Mouse (Mus musculus): Measurements from ENCODE around the gene Aaas. TPM values are rescaled to one million over a fixed set of nuclear protein-coding genes. Genes with fewer than 3 reads are reported as not detected.

Aaas gene
- 27.6 and 30.6 TPM in 2 replicates for polyA plus RNA-seq (2014; fragmentation: Nextera tagmentation; extraction: Ambion mirVana)

DNA sequence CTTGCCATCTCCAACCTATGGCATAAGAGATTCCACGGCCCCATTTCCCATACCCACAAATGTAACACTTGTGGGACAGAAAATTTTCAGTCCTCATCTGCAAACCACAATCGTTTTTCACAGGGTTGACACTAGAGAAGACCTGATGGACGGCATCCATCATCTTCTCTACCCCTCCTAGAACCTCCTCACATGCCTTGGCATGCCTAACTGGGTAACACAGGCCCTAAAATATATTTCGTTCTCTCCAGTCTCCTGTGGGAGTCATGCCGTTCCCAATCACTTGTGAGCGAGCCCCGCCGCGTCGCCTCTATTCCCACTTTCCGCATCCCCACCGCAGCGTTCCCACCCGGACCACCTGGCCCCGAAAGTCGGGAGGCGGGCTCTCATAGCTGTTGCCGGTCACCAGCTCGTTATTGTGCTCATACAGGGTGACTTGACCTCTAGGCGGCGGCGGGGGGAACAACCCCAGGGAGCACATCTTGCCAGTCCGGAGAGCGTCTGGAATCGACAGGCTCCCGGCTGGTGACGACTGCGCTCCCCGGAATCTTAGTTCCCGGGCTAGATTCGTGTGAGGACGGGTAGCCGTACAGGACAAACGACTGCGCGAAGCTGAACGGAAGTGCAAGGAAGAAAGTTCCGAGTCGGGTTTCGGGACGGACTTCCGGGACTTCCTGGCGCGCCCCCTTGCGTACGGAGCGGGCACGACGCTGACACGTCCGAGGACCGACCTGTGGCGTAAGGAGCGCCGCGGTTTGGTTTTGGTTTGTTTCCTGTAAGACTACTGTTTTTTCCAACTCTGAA, at the start of gene Aaas:
Gene Aaas (minus strand): TSS at position 634 of the 804 bp plus-strand sequence.
- DNase-seq, result peak; percentile 97
- Histone ChIP-seq H3K27ac (replicated peaks; ENCODE audit: low read depth, low read length) (peak within 1 kb of the TSS; percentile 34; the same call in 1 of the 2 replicates), H3K4me3 (replicated peaks; ENCODE audit: low read depth, low read length) (peak within 1 kb of the TSS; percentile 62), H3K9me3 (ENCODE audit: control insufficient read depth, low read length) (no peaks in the 10 kb centered on the region), H3K36me3 (ENCODE audit: control insufficient read depth, insufficient read depth, low read length) (0 out of 2 replicates have a peak, but pooled peaks cover 9% of the 10 kb centered on the region), H3K4me2 (ENCODE audit: low read length) (peak within 1 kb of the TSS; percentile 94), H3K4me1 (ENCODE audit: control insufficient read depth, insufficient read depth, low read length) (peaks cover 11% of the 10 kb centered on the region), H3K9ac (replicated peaks; ENCODE audit: low read length) (peak within 1 kb of the TSS; percentile 73), H3K27me3 (ENCODE audit: control insufficient read depth, insufficient read depth, low read length) (no peaks in the 10 kb centered on the region)
- peak; percentile 90 for ATAC-seq (ENCODE audit: low FRiP score, low TSS enrichment)
- WGBS, result under 1% methylated on average over 56 of the region's 56 CpGs

DNA sequence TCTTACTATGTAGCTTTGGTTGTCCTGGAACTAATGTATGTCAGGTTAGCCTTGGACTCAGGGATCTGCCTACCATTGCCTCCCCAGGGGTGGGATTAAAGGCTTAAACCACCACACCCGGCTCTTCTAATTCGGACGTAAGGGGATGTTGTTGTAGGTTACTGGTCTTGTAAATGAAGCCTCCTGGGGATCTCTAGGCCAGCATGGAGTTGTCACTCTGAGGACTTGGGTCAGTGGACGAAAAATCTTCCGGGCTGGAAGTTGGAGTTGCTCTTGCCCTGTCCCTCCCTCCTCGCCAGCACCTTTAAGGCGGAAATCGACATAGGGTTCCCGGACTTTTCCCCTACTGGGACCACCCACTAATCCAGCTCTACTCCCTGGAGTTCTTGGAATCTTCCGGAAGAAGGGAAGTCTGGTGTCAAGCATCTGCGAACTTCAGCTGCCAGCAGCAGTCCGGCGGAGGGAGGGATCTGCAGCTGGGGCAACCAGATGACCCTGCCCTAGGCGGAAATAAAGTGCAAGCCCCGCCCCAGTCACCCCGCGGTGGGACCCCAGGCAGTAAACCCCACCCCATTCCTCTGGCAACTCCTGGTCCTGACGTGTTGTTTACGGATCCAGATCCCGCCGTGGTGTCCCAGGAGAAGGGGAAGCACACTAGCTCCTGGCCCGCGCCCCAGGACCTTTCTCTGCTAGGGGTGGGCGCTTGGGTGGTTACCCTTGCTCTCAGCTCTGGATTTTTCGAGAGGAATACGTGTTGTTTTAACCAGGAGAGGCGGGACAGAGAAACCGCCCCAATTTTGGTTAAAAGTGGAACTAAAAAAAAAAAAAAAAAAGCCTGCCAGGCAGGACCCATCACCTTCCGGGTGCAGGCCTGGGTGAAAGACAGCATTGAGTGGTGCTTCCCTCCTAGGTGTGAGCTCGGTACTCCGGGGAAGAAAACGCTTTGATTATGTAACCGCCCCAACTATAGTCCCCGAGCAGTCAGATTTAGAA, 49.0 kb upstream of the Aaas start:
- H3K9me3 ChIP-seq (ENCODE audit: control insufficient read depth, low read length), result no peaks in the 10 kb centered on the region
- WGBS, result 5% methylated on average over 34 of the region's 34 CpGs
- DNase-seq (peak; percentile 57), ATAC-seq (ENCODE audit: low FRiP score, low TSS enrichment) (peak; percentile 17; the same call in 1 of the 2 replicates)
- no peaks in the 10 kb centered on the region for H3K36me3 ChIP-seq (ENCODE audit: control insufficient read depth, insufficient read depth, low read length)
- H3K4me3 ChIP-seq (replicated peaks; ENCODE audit: low read depth, low read length), result peak overlapping the region; percentile 34
- peak overlapping the region; percentile 51; the same call in 1 of the 2 replicates for H3K9ac ChIP-seq (replicated peaks; ENCODE audit: low read length)
- H3K4me2 ChIP-seq (ENCODE audit: low read length), result peak overlapping the region; percentile 60
- H3K27me3 ChIP-seq (ENCODE audit: control insufficient read depth, insufficient read depth, low read length), result no peaks in the 10 kb centered on the region
- peak overlapping the region; percentile 37; the same call in 1 of the 2 replicates for H3K27ac ChIP-seq (replicated peaks; ENCODE audit: low read depth, low read length)
- H3K4me1 ChIP-seq (ENCODE audit: control insufficient read depth, insufficient read depth, low read length), result peaks cover 12% of the 10 kb centered on the region

DNA sequence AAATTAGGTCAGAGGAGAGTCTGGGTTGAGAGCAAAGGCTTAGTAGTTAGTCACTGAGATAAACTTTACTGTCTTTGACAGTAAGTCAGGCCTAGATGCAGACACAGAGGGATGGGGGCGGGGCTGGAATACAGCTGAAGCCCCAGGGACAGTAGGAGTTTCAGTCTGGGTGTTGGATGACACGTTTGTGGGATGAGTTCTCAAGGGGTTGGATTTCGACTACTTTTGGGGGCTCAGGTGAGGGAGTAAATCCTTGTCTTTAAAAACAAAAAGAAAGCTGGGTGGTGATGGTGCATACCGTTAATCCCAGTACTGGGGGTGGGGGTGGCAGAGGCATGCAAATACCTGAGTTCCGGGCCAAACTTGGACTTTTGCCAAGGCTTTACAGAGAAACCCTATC, 48.1 kb upstream of the Aaas start:
- no peaks in the 10 kb centered on the region for H3K36me3 ChIP-seq (ENCODE audit: control insufficient read depth, insufficient read depth, low read length)
- no peak overlapping the region for H3K27ac ChIP-seq (replicated peaks; ENCODE audit: low read depth, low read length)
- 22% methylated on average over 5 of the region's 5 CpGs for WGBS
- peaks cover 12% of the 10 kb centered on the region for H3K4me1 ChIP-seq (ENCODE audit: control insufficient read depth, insufficient read depth, low read length)
- no peak overlapping the region for H3K9ac ChIP-seq (replicated peaks; ENCODE audit: low read length)
- no peak overlapping the region for H3K4me3 ChIP-seq (replicated peaks; ENCODE audit: low read depth, low read length)
- H3K9me3 ChIP-seq (ENCODE audit: control insufficient read depth, low read length), result no peaks in the 10 kb centered on the region
- DNase-seq (no peak), ATAC-seq (ENCODE audit: low FRiP score, low TSS enrichment) (no peak)
- H3K4me2 ChIP-seq (ENCODE audit: low read length), result no peak overlapping the region
- H3K27me3 ChIP-seq (ENCODE audit: control insufficient read depth, insufficient read depth, low read length), result no peaks in the 10 kb centered on the region

DNA sequence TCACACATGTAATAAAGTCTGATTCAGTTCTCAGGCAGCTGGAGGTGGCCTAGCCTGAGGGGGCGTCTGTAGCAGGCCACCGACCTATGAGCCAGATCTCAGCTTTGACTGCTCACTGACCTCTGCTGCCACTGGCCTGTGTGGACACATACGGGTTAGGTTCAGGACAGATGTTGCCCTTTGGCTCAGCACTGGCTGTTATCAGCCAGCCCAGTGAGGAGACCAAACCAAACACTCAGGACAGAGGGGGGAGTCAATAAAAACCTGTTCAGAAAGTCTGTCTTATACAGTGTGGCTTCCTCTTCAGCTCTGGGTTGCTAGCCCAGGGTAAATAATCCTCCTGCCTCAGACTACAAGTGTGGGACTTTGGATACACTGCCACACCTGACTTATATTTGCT, 44.5 kb upstream of the Aaas start:
- 10% methylated on average over 3 of the region's 3 CpGs for WGBS
- no peak overlapping the region for H3K27ac ChIP-seq (replicated peaks; ENCODE audit: low read depth, low read length)
- H3K27me3 ChIP-seq (ENCODE audit: control insufficient read depth, insufficient read depth, low read length), result no peaks in the 10 kb centered on the region
- H3K9ac ChIP-seq (replicated peaks; ENCODE audit: low read length), result no peak overlapping the region
- H3K4me2 ChIP-seq (ENCODE audit: low read length), result no peak overlapping the region
- ATAC-seq (ENCODE audit: low FRiP score, low TSS enrichment), result no peak
- DNase-seq, result no peak
- H3K9me3 ChIP-seq (ENCODE audit: control insufficient read depth, low read length), result no peaks in the 10 kb centered on the region
- no peaks in the 10 kb centered on the region for H3K36me3 ChIP-seq (ENCODE audit: control insufficient read depth, insufficient read depth, low read length)
- no peak overlapping the region for H3K4me3 ChIP-seq (replicated peaks; ENCODE audit: low read depth, low read length)
- peaks cover 12% of the 10 kb centered on the region for H3K4me1 ChIP-seq (ENCODE audit: control insufficient read depth, insufficient read depth, low read length)

DNA sequence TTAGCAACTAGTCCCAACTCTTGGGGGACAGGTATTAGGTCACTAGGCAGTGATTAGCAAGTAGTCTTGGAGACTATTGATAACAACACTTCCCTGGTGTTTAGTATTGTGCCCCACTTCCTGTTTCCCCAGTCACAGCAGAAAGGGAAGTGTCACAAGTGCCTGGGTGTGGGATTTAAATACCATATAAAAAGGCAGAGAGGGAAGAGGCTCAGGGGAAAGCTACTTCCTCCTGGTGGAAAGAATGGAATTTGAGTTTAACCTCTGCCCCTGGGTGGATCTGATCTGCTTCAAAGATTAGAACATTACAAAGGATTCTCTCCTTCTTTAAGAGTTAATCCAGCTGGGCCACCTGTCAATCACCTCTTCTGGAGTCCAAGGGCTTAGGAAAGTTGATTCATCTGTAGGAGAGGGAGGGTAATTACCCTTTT, 43.0 kb upstream of the Aaas start:
- Histone ChIP-seq H3K4me3 (replicated peaks; ENCODE audit: low read depth, low read length) (no peak overlapping the region), H3K4me1 (ENCODE audit: control insufficient read depth, insufficient read depth, low read length) (no peaks in the 10 kb centered on the region), H3K27ac (replicated peaks; ENCODE audit: low read depth, low read length) (no peak overlapping the region), H3K36me3 (ENCODE audit: control insufficient read depth, insufficient read depth, low read length) (no peaks in the 10 kb centered on the region), H3K4me2 (ENCODE audit: low read length) (no peak overlapping the region), H3K27me3 (ENCODE audit: control insufficient read depth, insufficient read depth, low read length) (no peaks in the 10 kb centered on the region), H3K9ac (replicated peaks; ENCODE audit: low read length) (no peak overlapping the region), H3K9me3 (ENCODE audit: control insufficient read depth, low read length) (no peaks in the 10 kb centered on the region)
- DNase-seq (no peak), ATAC-seq (ENCODE audit: low FRiP score, low TSS enrichment) (no peak)

DNA sequence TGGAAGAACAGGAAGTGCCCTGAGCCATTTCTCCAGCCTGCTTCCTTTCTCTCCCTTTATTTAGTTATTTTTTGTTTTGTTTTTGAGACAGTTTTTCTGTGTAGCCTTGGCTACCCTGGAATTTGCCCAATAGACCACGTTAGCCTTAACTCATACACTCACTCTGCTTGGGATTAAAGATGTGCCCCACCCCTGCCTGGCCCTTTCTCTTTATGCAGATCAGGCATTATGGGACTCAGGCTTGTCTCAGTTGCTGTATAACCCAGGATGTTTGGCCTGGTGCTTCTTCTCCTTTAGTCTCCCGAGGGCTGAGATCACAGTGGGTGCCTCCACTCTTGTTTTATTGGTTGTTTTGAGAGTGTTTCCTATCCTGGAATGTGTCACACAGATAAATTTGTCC, 41.9 kb upstream of the Aaas start:
- no peak for DNase-seq
- Histone ChIP-seq H3K4me1 (ENCODE audit: control insufficient read depth, insufficient read depth, low read length) (no peaks in the 10 kb centered on the region), H3K27ac (replicated peaks; ENCODE audit: low read depth, low read length) (no peak overlapping the region), H3K9ac (replicated peaks; ENCODE audit: low read length) (no peak overlapping the region), H3K4me2 (ENCODE audit: low read length) (no peak overlapping the region), H3K9me3 (ENCODE audit: control insufficient read depth, low read length) (no peaks in the 10 kb centered on the region), H3K36me3 (ENCODE audit: control insufficient read depth, insufficient read depth, low read length) (no peaks in the 10 kb centered on the region), H3K4me3 (replicated peaks; ENCODE audit: low read depth, low read length) (no peak overlapping the region), H3K27me3 (ENCODE audit: control insufficient read depth, insufficient read depth, low read length) (no peaks in the 10 kb centered on the region)
- 14% methylated on average over 2 of the region's 2 CpGs for WGBS
- ATAC-seq (ENCODE audit: low FRiP score, low TSS enrichment), result no peak

DNA sequence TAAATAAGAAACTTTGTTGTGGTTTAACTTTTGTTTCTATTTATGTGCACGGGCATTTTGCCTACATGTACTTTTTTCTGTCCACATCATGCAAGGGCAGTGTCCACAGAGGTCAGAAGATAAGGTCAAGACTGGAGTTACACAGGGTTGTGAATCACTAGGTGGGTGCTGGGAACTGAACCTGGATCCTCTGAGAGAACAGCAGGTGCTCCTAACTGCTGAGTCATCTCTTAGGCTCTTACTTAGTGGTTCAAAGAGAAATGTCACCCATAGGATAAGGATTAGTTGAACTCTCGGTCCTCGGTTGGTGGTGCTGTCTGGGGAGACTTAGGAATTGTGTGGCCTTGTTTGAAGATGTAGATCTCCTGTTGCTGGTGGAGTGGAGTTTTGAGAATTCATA, 38.4 kb upstream of the Aaas start:
- Histone ChIP-seq H3K27me3 (ENCODE audit: control insufficient read depth, insufficient read depth, low read length) (no peaks in the 10 kb centered on the region), H3K36me3 (ENCODE audit: control insufficient read depth, insufficient read depth, low read length) (no peaks in the 10 kb centered on the region), H3K4me3 (replicated peaks; ENCODE audit: low read depth, low read length) (no peak overlapping the region), H3K9ac (replicated peaks; ENCODE audit: low read length) (no peak overlapping the region), H3K27ac (replicated peaks; ENCODE audit: low read depth, low read length) (no peak overlapping the region), H3K4me1 (ENCODE audit: control insufficient read depth, insufficient read depth, low read length) (no peaks in the 10 kb centered on the region), H3K9me3 (ENCODE audit: control insufficient read depth, low read length) (no peaks in the 10 kb centered on the region), H3K4me2 (ENCODE audit: low read length) (no peak overlapping the region)
- no peak for ATAC-seq (ENCODE audit: low FRiP score, low TSS enrichment)
- 87% methylated on average over 3 of the region's 3 CpGs for WGBS
- DNase-seq, result no peak

DNA sequence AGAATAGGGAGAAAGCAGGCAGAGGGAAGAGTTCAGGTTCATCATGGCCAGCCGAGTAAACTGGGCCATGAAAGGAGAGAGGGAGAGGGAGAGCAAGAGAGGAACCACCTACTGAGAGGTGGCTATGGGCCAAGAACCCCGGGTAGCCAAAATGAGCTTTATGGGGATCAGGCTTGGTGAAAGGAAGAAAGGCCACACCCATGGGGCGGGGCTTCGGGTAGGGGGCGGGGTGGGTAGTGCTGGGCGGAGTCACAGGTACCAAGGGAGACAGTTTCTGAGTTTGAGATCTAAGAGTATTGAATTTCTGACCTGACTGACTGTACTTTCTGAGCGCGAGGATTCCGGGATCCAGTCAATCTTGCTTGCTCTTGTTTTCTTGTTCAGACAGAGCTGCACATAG, 36.1 kb upstream of the Aaas start:
- Histone ChIP-seq H3K4me2 (ENCODE audit: low read length) (no peak overlapping the region), H3K4me3 (replicated peaks; ENCODE audit: low read depth, low read length) (no peak overlapping the region), H3K4me1 (ENCODE audit: control insufficient read depth, insufficient read depth, low read length) (no peaks in the 10 kb centered on the region), H3K27ac (replicated peaks; ENCODE audit: low read depth, low read length) (no peak overlapping the region), H3K27me3 (ENCODE audit: control insufficient read depth, insufficient read depth, low read length) (no peaks in the 10 kb centered on the region), H3K9me3 (ENCODE audit: control insufficient read depth, low read length) (no peaks in the 10 kb centered on the region), H3K36me3 (ENCODE audit: control insufficient read depth, insufficient read depth, low read length) (no peaks in the 10 kb centered on the region), H3K9ac (replicated peaks; ENCODE audit: low read length) (no peak overlapping the region)
- 61% methylated on average over 9 of the region's 9 CpGs for WGBS
- ATAC-seq (ENCODE audit: low FRiP score, low TSS enrichment) (no peak), DNase-seq (no peak)
